Mouse (Mus musculus): ENCODE results near the gene Fam69a.
"Not testable (repeated sequence)": the region's sequence is repeated elsewhere in the genome, so short reads cannot be mapped to it uniquely, and the experiment has no call there.

Fam69a gene

DNA sequence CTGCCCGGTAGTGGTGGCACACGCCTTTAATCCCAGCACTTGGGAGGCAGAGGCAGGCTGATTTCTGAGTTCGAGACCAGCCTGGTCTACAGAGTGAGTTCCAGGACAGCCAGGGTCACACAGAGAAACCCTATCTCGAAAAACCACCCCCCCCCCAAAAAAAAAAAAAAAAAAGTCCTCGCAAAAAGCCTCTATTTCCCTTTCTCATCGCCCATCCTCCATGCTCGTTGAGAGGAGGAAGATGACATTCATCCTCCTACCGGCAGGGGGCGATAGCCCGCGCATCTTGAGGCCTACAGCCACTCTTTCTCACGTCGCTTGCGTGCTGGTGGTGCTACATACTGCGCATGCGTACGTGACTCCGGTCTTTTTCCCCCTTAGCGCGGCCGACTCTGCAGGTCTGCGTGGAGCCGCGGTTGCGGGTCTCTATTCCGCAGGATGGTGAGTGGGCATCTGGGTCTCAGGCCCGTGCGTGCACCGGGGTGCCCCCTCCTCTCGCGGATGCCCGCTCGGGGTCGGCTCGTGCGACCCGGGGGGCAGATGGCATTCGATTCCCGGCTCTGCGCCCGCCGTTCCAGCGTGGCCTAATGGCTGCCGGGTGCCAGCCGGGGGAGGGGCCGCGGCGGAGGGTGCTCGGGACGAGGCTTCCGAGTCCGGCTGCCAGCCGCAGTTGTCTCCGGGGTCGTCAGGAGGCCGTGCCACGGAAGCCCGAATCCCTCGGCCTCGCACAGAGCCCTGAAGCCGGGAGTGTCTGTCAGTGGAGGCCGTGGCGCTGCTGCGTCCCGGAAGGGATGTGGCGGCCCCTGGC is 86.5 kb downstream of the Fam69a start, which contains the start of gene Rpl5:
Rpl5 (plus strand) TSS at position 297 of the 808 bp plus-strand sequence.
- DNase-seq: peak; percentile 97

DNA sequence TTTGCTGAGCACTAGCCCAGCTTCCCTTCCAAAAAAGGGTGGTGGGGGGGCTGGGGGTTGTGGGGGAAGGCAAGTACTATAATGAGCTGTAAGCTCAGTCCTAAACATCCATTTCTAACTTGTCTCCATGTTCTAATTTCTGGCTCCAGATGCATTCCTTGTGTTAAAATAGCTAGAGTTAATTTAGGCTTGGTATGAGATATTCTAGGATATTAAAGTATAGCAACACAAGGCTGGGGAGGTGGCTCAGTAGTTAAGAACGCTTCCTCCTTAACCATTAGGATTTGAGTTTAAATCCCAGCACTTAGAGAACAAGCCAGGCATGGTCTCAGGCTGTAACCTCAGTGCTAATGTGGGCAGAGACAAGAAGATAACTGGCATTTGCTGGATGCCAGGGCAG is 90.6 kb downstream of the Fam69a start:
- DNase-seq: no peak

DNA sequence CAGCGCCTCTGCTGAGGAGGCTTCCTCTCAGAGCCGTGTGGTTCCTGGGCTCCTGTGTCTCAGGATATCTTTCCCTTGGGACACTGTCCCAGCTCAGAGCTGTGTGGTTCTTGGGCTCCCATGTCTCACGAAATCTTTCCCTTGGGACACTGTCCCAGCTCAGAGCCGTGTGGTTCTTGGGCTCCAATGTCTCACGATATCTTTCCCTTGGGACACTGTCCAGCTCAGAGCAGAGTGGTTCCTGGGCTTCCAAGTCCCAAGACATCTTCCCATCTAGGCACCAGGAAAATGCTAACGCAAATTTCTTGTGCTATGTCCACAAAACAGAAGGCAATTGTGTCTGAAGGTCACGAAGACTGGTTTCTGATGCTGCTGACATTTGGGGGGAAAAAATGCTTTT is 92.2 kb downstream of the Fam69a start:
- DNase-seq: no peak

DNA sequence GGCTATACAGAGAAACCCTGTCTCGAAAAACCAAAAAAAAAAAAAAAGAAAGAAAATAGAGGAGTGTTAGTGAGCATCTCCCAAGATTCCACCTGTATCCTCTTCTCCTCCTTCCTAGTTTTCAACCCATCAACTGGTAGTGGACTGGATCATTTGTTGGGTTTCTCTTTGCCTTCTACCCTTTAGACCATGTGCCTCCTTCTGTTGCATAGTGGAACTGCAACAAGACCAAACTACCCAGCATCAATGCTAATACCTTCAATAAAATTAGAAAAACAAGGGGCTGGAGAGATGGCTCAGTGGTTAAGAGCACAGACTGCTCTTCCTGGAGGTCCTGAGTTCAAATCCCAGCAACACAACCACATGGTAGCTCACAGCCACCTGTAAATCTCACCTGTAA is 95.4 kb downstream of the Fam69a start:
- DNase-seq: not testable (repeated sequence)

DNA sequence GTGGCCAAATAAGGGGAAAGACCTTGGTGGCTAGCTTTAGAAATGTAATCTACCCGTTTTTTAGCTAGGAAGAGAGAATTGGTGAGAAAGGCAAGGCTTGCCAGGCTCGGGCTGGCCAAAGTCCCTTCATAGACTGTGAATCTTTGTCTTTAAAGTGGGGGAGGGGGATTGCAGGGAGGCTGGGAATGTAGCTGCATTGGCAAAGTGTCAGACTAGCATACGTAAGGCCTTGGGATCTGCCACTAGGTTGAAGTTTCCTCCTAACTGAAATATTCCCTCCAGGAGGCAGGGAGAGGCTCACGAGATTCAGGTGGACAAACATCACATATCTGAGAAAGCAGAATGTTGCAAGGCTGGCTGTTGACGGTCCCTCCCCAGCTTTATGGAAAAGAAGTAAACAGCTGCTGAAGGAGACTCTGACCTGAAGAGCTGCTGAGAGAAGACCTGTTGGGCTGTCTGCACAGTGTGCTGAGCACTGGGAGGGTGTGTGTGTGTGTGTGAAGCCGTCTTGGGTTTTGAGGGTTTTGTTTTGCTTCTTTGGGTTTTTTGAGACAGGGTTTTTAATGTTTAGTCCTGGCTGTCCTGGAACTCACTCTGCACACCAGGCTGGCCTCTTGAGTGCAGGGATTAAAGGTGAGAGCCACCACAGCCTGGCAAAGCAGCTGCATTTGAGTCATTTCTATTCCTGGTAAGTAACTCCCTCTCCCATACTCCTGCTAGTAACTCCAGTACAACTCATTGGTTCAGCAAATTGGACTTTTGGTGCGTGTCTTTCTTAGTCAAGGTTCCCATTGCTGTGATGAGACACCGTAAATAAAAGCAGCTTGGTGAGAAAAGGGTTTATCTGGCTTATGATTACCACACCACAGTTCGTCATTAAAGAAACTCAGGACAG is 96.6 kb downstream of the Fam69a start:
- DNase-seq: no peak

DNA sequence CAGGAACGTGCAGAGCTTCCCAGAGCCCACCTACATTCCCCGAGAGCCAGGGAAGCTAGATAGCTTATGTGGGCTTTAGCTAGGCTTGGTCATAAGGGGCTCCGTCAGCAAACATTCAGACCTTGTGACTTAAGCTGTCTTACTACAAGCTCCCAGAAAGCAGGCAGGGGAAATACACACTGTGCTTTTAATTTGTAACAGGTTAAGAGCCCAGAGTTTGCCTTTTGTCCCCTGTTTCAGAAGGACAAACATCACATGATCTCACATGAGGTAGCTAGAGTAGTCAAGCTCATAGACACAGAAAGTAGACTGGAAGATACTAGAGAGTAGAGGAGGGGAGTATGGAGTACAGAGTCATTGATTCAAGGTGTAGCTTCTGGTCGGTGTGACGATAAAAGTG is 106.2 kb downstream of the Fam69a start:
- DNase-seq: no peak

DNA sequence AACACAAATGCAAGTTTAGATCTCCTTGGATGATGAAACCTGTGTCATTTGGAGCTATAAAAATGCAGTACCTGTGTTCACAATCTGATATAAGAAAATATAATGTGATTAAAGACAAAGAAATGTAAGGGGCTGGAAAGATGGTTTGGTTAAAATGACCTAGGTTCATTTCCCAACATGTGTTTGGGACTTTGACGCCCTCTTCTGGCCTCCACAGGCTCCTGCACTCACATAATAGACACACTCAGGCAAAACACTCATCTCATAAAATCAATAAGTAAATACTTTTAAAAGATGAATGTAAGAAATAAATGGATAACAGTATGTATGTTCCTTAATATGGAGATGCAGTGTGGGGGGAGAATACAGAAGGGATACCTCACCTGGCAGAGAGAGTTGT is 109.8 kb downstream of the Fam69a start:
- no peak for DNase-seq

DNA sequence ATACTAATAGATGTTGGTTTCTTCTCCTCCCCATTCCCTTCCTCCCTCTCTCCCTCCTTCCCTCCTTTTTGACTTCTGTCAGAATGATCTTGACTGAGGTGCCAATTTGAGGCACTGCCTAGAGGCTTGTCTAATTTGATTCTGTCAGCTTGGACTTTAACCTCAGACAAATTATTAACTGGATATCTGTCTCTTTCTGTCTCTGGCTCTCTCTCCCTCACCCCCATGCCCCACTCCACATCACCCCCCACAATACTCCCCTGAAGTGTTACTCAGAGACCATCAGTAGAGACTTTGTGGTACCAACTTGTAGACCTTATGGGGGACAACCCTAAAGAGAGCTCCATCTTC is 111.6 kb downstream of the Fam69a start:
- DNase-seq: no peak

DNA sequence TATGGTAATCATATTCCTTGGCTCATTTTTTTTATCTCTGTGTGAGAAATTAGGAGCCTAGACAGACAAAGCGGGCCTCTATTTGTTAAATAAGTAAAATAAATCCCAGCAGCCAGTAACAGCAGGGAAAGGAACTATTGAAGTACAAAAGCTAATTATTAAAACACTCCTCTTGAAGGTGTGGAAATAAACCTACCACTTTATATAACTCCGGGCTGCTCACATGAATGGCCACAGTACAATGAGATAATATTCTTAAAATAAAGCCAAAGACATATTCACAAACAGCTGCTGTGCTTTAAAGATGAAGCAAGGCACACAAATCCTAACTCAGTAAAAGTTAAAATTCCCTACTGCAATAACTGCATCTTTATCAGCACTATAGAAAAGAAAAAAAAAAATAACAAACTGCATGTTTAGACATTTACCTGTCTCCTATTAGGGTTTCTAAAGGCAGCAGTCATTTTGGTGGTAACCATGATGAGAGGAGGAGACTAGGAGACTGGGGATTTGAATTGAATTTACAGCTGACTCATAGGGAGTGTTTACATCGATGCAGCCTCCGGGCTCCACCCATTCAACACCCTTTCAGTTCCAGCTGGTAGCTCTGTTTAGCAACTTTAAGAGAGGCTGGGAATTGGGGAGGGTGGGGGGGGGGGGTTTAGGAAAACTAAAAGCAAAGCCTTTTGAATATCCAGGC is 112.2 kb downstream of the Fam69a start, which contains the start of gene Evi5:
Evi5 (minus strand) TSS at position 547 of the 700 bp plus-strand sequence.
- DNase-seq: no peak

DNA sequence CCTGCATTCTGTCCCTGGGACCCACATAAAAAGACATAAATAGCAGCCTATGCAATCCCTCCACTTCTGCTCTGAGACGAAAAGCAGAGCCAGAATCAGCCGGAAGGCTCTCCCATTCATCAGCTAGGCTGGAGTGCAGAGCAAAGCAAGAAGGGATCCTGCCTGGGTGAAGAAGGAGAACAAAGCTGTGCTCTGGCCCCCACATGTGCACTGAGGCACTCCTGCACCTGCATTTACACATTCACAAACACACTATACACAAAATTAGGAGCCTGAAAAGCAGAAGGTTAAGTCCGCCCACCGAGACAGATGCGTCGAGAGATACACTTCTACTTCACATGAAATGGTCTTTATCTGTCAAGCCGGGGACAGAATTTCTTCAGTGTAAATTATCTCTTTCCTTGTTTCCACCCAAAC is 113.0 kb downstream of the Fam69a start:
- DNase-seq: no peak

DNA sequence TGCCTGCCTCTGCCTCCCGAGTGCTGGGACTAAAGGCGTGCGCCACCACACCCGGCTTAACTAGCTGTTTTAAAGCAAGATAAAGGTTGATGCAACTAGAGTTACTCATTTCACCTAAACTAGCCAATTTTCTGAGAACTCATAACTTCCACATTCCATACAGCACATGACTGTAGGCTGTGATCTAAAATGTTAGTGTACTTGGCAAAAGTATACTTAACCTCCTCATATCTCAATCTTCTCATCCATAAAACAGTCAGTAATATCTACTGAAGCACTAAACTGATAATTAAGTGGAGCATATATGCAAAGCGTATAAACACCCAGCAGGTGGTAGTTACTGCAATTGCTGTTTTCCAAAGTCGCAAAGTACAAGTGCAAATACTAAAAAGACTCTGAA is 113.6 kb downstream of the Fam69a start:
- DNase-seq: no peak

DNA sequence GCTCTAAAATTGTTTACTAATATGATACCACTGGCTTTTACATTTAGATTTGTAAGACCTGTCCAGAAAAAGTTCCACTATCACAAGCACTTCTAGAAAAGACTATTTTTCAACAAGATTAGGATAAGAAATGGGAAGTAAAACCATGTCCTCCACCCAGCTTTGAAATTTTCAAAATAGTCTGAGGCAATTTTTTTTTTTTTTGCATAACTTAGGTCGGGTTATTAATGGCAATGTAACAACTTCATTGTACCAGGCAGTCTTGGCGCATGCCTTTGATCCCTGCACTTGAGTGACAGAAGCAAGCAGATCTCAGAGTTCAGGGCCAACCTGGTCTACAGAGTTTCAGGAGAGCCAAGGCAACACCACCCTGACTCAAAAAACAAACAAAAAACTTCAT is 117.2 kb downstream of the Fam69a start:
- DNase-seq: no peak

DNA sequence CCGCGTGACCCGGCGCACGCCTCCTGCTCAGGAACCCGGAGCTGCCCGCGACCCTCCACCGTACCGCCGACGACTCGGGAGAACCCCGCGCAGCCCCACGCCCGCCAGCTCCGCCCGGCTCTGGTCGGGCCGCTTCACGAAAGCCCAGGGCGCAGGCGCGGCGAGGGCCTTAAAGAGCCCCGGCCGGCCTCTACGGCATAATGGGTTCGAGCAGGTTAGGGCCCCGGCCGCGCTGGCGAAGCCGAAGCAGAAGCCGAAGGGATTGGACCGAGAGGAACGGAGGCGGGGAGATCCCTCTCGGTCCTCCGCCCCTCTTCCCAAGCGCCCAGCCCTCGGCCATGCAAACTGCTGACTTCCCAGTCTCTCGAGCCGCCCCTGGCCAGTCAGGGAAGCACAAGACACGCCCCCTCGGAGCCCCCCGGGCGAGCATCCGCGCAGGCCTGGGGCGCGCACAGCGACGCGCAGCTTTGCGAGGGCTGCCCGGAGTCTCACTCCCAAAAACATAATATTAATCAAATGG is 117.9 kb downstream of the Fam69a start:
- DNase-seq: peak; percentile 92

DNA sequence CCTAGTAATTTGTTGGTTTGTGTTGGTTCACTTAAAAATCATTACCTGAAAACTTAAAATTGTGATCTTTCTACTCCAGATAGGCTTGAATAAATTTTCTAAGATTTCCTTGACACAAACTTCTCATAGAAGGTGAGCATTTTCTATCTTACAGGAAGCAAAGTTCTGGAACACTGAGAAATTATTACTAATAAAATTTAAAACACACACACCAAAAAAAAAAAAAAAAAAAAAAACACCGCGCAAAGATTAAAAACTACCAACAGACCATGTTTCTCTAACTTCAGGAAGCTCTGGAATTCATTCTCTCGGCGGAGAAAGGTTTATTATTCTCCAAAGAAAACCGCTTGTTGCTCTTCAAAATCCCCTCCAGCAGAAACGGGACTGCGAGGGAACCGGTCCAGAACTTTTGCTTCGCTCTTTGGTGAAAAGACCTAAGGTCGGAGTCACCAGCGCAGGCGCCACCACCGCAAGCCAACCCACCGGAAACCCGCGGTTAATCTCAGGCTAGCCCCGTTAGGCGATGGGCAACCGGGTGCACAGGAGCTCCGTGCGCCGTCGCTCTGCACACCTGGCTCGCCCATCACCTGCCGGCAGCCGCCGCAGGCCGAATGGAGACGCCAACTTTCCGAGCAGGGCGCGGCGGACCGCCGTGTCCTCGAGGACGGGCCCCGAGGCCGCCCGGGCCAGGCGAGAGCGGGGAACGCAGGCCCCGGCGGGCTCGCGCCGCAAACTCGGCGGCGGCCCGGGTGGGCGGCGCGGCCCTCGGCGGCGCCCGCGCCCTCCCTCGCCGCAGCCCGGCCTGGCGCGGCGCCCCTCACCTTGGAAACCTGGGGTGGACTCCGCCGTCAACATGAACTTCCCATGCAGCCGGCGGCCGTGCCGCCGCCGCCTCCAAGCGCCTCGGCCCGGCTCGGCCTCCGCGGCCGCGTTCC is 118.6 kb downstream of the Fam69a start:
- peak; percentile 45 for DNase-seq

DNA sequence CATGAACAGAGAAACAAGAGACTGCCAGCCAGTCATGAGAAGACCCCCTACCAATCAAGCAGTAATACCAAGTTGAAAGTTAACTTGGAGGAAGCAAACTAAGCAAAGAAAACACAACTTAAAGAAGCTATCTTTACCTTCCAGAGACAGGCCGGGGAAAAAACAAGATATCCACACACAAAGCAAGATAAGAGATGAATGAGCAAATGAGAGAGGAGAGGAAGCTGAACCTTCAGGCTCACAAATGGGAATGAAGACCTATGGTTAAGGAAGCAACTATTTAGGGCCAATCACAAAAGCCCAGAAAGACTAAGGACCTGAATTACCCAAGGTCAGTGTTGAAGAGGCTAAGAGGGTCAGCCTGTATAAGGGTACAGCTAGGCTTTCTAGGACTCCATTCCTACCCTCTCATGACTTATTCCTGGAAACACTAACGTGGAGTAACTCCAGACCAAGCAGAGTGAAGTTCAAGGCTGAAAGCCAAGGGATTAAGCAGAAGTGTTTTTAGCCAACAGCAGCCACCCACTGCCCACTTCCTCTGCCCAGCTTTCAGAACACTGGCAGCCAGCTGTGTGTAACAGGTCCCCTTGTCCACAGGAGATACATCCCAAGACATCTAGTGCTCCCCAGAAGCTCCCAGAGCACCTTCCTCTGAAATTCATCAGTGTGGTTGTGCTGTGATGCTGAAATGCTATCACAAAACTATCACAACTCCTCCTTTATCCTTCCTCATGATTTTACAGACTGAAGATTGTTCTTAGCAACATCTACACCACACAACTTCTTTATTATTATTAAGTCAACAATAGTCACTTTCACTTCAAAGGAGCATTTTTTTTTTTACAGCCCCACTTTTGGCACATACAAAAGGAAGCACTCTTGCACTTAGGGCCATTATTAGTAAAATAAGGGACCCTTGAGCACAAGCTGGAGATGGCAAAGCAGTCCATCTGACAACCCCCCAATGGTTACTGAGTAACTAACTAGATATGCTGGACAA is 120.5 kb downstream of the Fam69a start:
- DNase-seq: no peak

DNA sequence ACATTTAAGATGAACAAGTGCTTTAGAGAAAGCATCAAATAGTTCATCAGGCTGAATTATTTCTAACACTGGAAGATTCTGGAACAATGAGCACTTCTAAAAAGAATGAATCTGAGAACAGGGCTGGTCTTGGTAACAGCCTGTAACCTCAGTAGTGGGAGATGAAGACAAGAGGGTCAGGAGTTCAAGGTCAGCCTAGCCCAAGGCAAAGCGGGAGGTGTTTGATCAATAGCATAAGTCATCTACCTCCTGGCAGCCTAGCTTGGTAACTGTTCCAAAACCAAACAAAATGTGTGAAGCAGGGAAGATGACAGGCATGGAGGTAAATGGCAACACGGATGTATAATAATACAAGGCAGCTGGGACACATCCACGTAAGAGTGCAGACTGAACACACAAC is 122.9 kb downstream of the Fam69a start:
- no peak for DNase-seq

DNA sequence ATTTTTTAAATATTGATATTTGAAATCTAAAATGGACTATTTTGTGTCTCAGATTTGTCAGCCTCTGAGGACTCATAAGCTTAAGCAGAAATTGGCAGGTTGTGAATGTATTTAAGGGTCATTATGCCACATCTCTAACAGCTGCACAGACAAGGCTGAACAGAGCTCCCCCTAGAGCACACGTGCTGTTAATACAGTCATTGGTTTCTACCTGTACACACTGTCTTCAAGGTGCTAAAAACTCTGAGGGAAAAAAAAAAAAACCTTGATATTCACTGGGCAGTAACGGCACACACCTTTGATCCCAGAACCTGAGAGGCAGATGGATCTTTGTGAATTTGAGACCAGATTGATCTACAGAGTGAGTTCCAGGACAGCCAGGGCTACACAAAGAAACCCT is 127.9 kb downstream of the Fam69a start:
- DNase-seq: no peak
